Mouse (Mus musculus): ENCODE data around the gene Gm29609. TPM values are rescaled to one million over a fixed set of nuclear protein-coding genes. Genes with fewer than 3 reads are reported as not detected.

Gene Gm29609
- total RNA-seq, 2 experiments from 2014 or later: 0.38 to 1.6 TPM

Other genes with a start within 250 kb of the Gm29609 start
- gene Cgref1, start 234.3 kb downstream of the Gm29609 start, total RNA-seq (2021): under 1 TPM; 0.60 to 0.64 TPM
- gene Preb, start 219.6 kb downstream of the Gm29609 start, total RNA-seq (2021): 10 to 100 TPM; 64.9 to 71.3 TPM
- under 1 TPM; 0.15 to 0.53 TPM for gene Tcf23, start 211.2 kb downstream of the Gm29609 start, total RNA-seq (2021)
- 10 to 100 TPM; 62.7 to 64.1 TPM for gene Atraid, start 131.6 kb downstream of the Gm29609 start, total RNA-seq (2021)
- 1 to 10 TPM; 4.7 to 4.8 TPM for gene Slc5a6, start 131.0 kb downstream of the Gm29609 start, total RNA-seq (2021)
- gene Cad, start 125.1 kb downstream of the Gm29609 start, total RNA-seq (2021): 10 to 100 TPM; 19.1 to 21.7 TPM
- not detected for gene Dnajc5g, start 73.6 kb downstream of the Gm29609 start, total RNA-seq (2021)
- under 1 TPM in 1 of 2 experiments, not detected in 1; 0.25 TPM for gene Slc30a3, start 71.7 kb downstream of the Gm29609 start, total RNA-seq (2021)
- gene Trim54, start 63.2 kb downstream of the Gm29609 start, total RNA-seq (2021): 10 to 100 TPM; 67.3 to 78.0 TPM
- not detected for gene Ucn, start 41.1 kb downstream of the Gm29609 start, total RNA-seq (2021)
- 10 to 100 TPM; 52.1 to 59.3 TPM for gene Mpv17, start 25.7 kb downstream of the Gm29609 start, total RNA-seq (2021)
- 10 to 100 TPM; 45.1 to 48.3 TPM for gene Gtf3c2, start 233 bp upstream of the Gm29609 start, total RNA-seq (2021)
- 10 to 100 TPM; 80.0 to 80.7 TPM for gene Snx17, start 13.3 kb upstream of the Gm29609 start, total RNA-seq (2021)
- gene Eif2b4, start 13.5 kb upstream of the Gm29609 start, total RNA-seq (2021): 10 to 100 TPM; 44.8 to 45.2 TPM
- 10 to 100 TPM; 12.7 to 12.9 TPM for gene Zfp513, start 22.4 kb upstream of the Gm29609 start, total RNA-seq (2021)
- gene Ppm1g, start 40.8 kb upstream of the Gm29609 start, total RNA-seq (2021): 10 to 100 TPM; 70.1 to 86.9 TPM
- 10 to 100 TPM; 83.8 to 85.2 TPM for gene Nrbp1, start 61.0 kb upstream of the Gm29609 start, total RNA-seq (2021)
- gene Gm9970, start 61.3 kb upstream of the Gm29609 start, total RNA-seq (2021): 1 to 10 TPM in 1 of 2 experiments, not detected in 1; 1.0 TPM
- 1 to 10 TPM; 2.1 to 2.5 TPM for gene Krtcap3, start 71.8 kb upstream of the Gm29609 start, total RNA-seq (2021)
- gene Ift172, start 111.2 kb upstream of the Gm29609 start, total RNA-seq (2021): 10 to 100 TPM; 34.1 to 40.4 TPM
- gene Fndc4, start 116.2 kb upstream of the Gm29609 start, total RNA-seq (2021): 10 to 100 TPM in 1 of 2 experiments, 1 to 10 TPM in 1; 3.6 to 10.3 TPM
- not detected for gene Gckr, start 117.5 kb upstream of the Gm29609 start, total RNA-seq (2021)